Mouse (Mus musculus) liver, embryonic 16.5 days (tissue): ENCODE measurements around the gene Fndc7. TPM values are rescaled to one million over a fixed set of nuclear protein-coding genes. Genes with fewer than 3 reads are reported as not detected.

ENCODE experiments used
- ATAC-seq: fragments of 200-750 bp; cut with Nextera tagmentation; 2 replicates; pipeline ENCODE4 v1.8.0; 2017; ENCODE audit warnings: low read depth, mild to moderate bottlenecking, moderate number of reproducible peaks, moderate library complexity
- H3K27ac ChIP-seq: fragments of 300-500 bp; sonication (generic); 2 replicates; pipeline ENCODE4 v1.5.1; 2014; ENCODE audit warnings: mild to moderate bottlenecking, low read length
- H3K27me3 ChIP-seq: fragments of 300-500 bp; sonication (generic); 2 replicates; pipeline ENCODE4 v1.6.1; 2014; ENCODE audit warnings: low read depth, low read length, mixed read lengths; ENCODE audit not compliant: control insufficient read depth, insufficient read depth
- H3K36me3 ChIP-seq: fragments of 300-500 bp; sonication (generic); 2 replicates; pipeline ENCODE4 v1.6.1; 2014; ENCODE audit warnings: mild to moderate bottlenecking; ENCODE audit not compliant: control insufficient read depth, insufficient read depth
- H3K4me1 ChIP-seq: fragments of 300-500 bp; sonication (generic); 2 replicates; pipeline ENCODE4 v1.6.1; 2014; ENCODE audit warnings: low read depth, low read length, mixed read lengths; ENCODE audit not compliant: control insufficient read depth
- H3K4me2 ChIP-seq: fragments of 300-500 bp; sonication (generic); 2 replicates; pipeline ENCODE4 v1.6.1; 2014; ENCODE audit warnings: low read depth, low read length, mixed read lengths
- H3K4me3 ChIP-seq: fragments of 300-500 bp; sonication (generic); 2 replicates; pipeline ENCODE4 v1.5.1; 2014; ENCODE audit warnings: low read depth, mild to moderate bottlenecking, low read length
- H3K9ac ChIP-seq: fragments of 300-500 bp; sonication (generic); 2 replicates; pipeline ENCODE4 v1.6.1; 2014; ENCODE audit warnings: low read depth, low read length
- H3K9me3 ChIP-seq: fragments of 300-500 bp; sonication (generic); replicated peaks from 2 replicates; pipeline ENCODE4 v1.6.1; 2016; ENCODE audit warnings: low read length; ENCODE audit not compliant: control insufficient read depth
- WGBS: fragments of 180-500 bp; shearing (Covaris S2); extraction: QIAGEN DNeasy Blood & Tissue Kit; methylation state at CpG from one replicate; pipeline ENCODE4 v1.1.7; 2014; ENCODE audit not compliant: insufficient replicate concordance; 5-methylcytosine and 5-hydroxymethylcytosine counted together
- polyA plus RNA-seq: library from polyadenylated mRNA; unstranded; fragments of >200 nt; fragmentation: Nextera tagmentation; extraction: Ambion mirVana; gene quantifications from 2 replicates; pipeline ENCODE4 v1.2.1, GENCODE M21; 2015

Fndc7 gene
- polyA plus RNA-seq, 1 experiment from 2014 or later: 0.04 TPM

GRCm38 (mm10) chr3:108853266-108853665 is 36.5 kb downstream of the Fndc7 start:
- no peaks in the 10 kb centered on the region for H3K27me3 ChIP-seq
- no peaks in the 10 kb centered on the region for H3K9me3 ChIP-seq
- H3K36me3 ChIP-seq: no peaks in the 10 kb centered on the region
- WGBS: 48% methylated on average over 1 of the region's 1 CpGs
- H3K9ac ChIP-seq: no peak overlapping the region
- H3K27ac ChIP-seq: no peak overlapping the region
- ATAC-seq: no peak
- no peak overlapping the region for H3K4me2 ChIP-seq
- no peak overlapping the region for H3K4me3 ChIP-seq
- H3K4me1 ChIP-seq: no peaks in the 10 kb centered on the region

GRCm38 (mm10) chr3:108851996-108852697 is 37.7 kb downstream of the Fndc7 start:
- H3K4me1 ChIP-seq: no peaks in the 10 kb centered on the region
- no peak for ATAC-seq
- WGBS: 66% methylated on average over 6 of the region's 6 CpGs

GRCm38 (mm10) chr3:108851554-108851953 is 38.3 kb downstream of the Fndc7 start:
- Histone ChIP-seq H3K36me3 (no peaks in the 10 kb centered on the region), H3K4me1 (no peaks in the 10 kb centered on the region), H3K4me3 (no peak overlapping the region), H3K27ac (no peak overlapping the region), H3K27me3 (no peaks in the 10 kb centered on the region), H3K9me3 (no peaks in the 10 kb centered on the region), H3K9ac (no peak overlapping the region), H3K4me2 (no peak overlapping the region)
- ATAC-seq: no peak
- 37% methylated on average over 3 of the region's 3 CpGs for WGBS

More at GRCm38 (mm10) chr3:108851996-108852697, 37.7 kb downstream of the Fndc7 start:
- Histone ChIP-seq H3K27ac (no peak overlapping the region), H3K36me3 (no peaks in the 10 kb centered on the region), H3K4me2 (no peak overlapping the region), H3K9me3 (no peaks in the 10 kb centered on the region), H3K27me3 (no peaks in the 10 kb centered on the region), H3K4me3 (no peak overlapping the region), H3K9ac (no peak overlapping the region)

- H3K9me3 ChIP-seq: no peaks in the 10 kb centered on the region
- H3K4me2 ChIP-seq: no peak overlapping the region
- no peak overlapping the region for H3K27ac ChIP-seq
- H3K36me3 ChIP-seq: no peaks in the 10 kb centered on the region
- no peak overlapping the region for H3K9ac ChIP-seq
- H3K4me3 ChIP-seq: no peak overlapping the region
- WGBS: 41% methylated on average over 2 of the region's 2 CpGs
- no peak for ATAC-seq
- H3K27me3 ChIP-seq: no peaks in the 10 kb centered on the region
- H3K4me1 ChIP-seq: no peaks in the 10 kb centered on the region
Observed at GRCm38 (mm10) chr3:108851075-108851474, 38.7 kb downstream of the Fndc7 start.

- H3K27ac ChIP-seq: no peak overlapping the region
- no peak overlapping the region for H3K4me3 ChIP-seq
- H3K9me3 ChIP-seq: no peaks in the 10 kb centered on the region
- no peaks in the 10 kb centered on the region for H3K36me3 ChIP-seq
- no peaks in the 10 kb centered on the region for H3K4me1 ChIP-seq
- 14% methylated on average over 3 of the region's 3 CpGs for WGBS
- H3K27me3 ChIP-seq: no peaks in the 10 kb centered on the region
- H3K4me2 ChIP-seq: no peak overlapping the region
- ATAC-seq: no peak
- H3K9ac ChIP-seq: no peak overlapping the region
Observed at GRCm38 (mm10) chr3:108850506-108850905, 39.3 kb downstream of the Fndc7 start.

GRCm38 (mm10) chr3:108846616-108847015 is 43.2 kb downstream of the Fndc7 start:
- no peaks in the 10 kb centered on the region for H3K4me1 ChIP-seq
- H3K27me3 ChIP-seq: no peaks in the 10 kb centered on the region
- no peak overlapping the region for H3K4me3 ChIP-seq
- no peak overlapping the region for H3K4me2 ChIP-seq
- no peak overlapping the region for H3K27ac ChIP-seq
- no peaks in the 10 kb centered on the region for H3K36me3 ChIP-seq
- no peak for ATAC-seq
- 50% methylated on average over 3 of the region's 3 CpGs for WGBS
- H3K9me3 ChIP-seq: no peaks in the 10 kb centered on the region
- H3K9ac ChIP-seq: no peak overlapping the region

- H3K4me3 ChIP-seq: no peak overlapping the region
- H3K36me3 ChIP-seq: no peaks in the 10 kb centered on the region
- H3K27ac ChIP-seq: no peak overlapping the region
- H3K9me3 ChIP-seq: no peaks in the 10 kb centered on the region
- H3K4me2 ChIP-seq: no peak overlapping the region
- no peak for ATAC-seq
- no peaks in the 10 kb centered on the region for H3K27me3 ChIP-seq
- H3K9ac ChIP-seq: no peak overlapping the region
- no peaks in the 10 kb centered on the region for H3K4me1 ChIP-seq
- WGBS: 60% methylated on average over 5 of the region's 5 CpGs
Observed at GRCm38 (mm10) chr3:108844521-108844920, 45.3 kb downstream of the Fndc7 start.

- Histone ChIP-seq H3K36me3 (no peaks in the 10 kb centered on the region), H3K4me1 (peaks cover 2% of the 10 kb centered on the region), H3K4me2 (no peak overlapping the region), H3K27me3 (no peaks in the 10 kb centered on the region), H3K4me3 (no peak overlapping the region), H3K9ac (no peak overlapping the region), H3K27ac (no peak overlapping the region), H3K9me3 (no peaks in the 10 kb centered on the region)
- no peak for ATAC-seq
- 69% methylated on average over 6 of the region's 6 CpGs for WGBS
Observed at GRCm38 (mm10) chr3:108844026-108844425, 45.8 kb downstream of the Fndc7 start.

GRCm38 (mm10) chr3:108840716-108841054 is 49.1 kb downstream of the Fndc7 start:
- ATAC-seq: no peak
- no peaks in the 10 kb centered on the region for H3K9me3 ChIP-seq
- H3K27ac ChIP-seq: no peak overlapping the region
- no peak overlapping the region for H3K9ac ChIP-seq
- peaks cover 19% of the 10 kb centered on the region for H3K4me1 ChIP-seq
- WGBS: 35% methylated on average over 4 of the region's 4 CpGs
- no peaks in the 10 kb centered on the region for H3K27me3 ChIP-seq
- no peaks in the 10 kb centered on the region for H3K36me3 ChIP-seq
- H3K4me2 ChIP-seq: no peak overlapping the region
- H3K4me3 ChIP-seq: no peak overlapping the region
